Mouse (Mus musculus) E14TG2a.4 (cell line): ENCODE results near the gene Polq.
"Not testable (repeated sequence)": the region's sequence is repeated elsewhere in the genome, so short reads cannot be mapped to it uniquely, and the experiment has no call there.

Source experiments
- CTCF ChIP-seq: conservative IDR thresholded peaks from 2 replicates; pipeline ENCODE4 v1.5.1; 2014; ENCODE audit warnings: low read length
- NANOG ChIP-seq: IDR thresholded peaks from 2 replicates; pipeline ENCODE4 v1.6.1; 2014; ENCODE audit warnings: borderline replicate concordance, low read length, mixed read lengths
- POU5F1 ChIP-seq: IDR thresholded peaks from 2 replicates; pipeline ENCODE4 v1.6.1; 2014; ENCODE audit warnings: low read length, borderline replicate concordance

GRCm38 (mm10) chr16:37125190-37125589, 113.6 kb downstream of the Polq start:
- not testable (repeated sequence) for TF ChIP-seq CTCF, NANOG, POU5F1
